Mouse (Mus musculus) erythroblast, embryonic 14.5 days (primary cell): ENCODE results near the gene Cep85l.

ENCODE experiments used
- GATA1 ChIP-seq: IDR thresholded peaks from 2 replicates; pipeline ENCODE4 v1.6.1; 2012; ENCODE audit warnings: low read length, inconsistent platforms, mixed read lengths
- TAL1 ChIP-seq: IDR thresholded peaks from 3 replicates; pipeline ENCODE4 v1.6.1; 2012; ENCODE audit warnings: low read length, inconsistent platforms, mixed read lengths

DNA sequence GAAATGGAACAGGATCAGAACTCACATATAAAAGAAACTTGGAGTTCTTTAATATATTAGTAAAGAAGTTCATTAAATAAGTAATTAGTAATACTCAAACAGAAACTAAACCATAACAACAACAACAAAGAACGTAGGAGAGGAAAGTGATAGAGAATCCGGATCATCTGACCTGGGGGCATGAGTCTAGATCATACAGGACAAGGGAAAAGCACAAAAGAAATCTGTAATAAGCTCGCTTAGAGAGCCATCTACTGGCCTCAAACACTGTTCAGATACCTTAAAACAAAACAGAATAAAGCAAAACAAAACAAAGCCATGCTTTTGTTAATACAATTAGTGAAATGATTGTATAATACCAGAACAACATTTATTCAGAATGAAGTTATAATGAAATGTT is 73.9 kb downstream of the Cep85l start:
- TF ChIP-seq TAL1, result no peak
- no peak for TF ChIP-seq GATA1
